Mouse (Mus musculus) spleen, adult 12 weeks (tissue): ENCODE results near the gene Alg12.

Experiments
- DNase-seq: peaks from one replicate; pipeline ENCODE4 v3.0.0; 2022; ENCODE audit warnings: low spot score

The Alg12 gene

DNA sequence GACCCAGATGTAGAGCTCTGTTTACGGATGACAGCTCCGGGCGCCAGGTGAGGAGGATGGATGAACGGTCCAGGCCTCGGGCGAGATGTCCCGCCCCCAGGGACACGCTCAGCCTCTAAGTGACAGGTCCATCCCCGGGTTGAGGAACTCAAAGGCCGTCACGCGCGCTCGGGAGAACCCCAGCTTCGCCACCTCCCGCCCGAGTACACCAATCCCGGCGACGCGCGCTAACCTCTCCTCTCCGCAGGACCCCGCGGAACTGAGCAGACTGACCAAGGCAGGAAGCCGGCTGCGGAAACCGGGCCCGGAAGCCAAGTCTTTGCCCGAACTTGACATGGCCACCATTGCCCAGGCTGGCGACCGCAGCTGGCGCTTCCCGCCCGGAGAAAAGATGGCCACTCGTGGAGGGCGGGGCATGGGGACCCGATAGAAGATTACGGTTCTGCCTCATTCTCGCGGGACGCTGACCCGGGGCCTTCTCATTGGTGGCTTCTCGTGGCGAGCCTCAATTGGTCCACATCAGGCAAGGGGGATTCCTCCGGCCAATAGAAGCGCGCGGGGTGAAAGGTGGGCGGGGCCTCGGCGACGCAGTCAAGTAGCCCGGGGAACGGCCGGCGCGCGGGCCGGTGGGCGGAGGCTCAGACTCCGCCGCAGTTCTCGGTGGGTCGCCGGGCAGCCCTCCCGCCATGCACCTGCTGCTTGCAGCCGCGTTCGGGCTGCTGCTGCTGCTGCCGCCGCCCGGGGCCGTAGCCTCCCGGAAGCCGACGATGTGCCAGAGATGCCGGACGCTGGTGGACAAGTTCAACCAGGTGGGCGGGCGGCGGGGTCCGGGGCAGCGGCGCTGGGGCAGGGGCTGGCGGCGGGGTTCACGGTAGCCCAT lies at the start of gene Alg12, which contains the start of gene Creld2:
TSS of gene Alg12 (minus strand) at position 293 of the 880 bp plus-strand sequence.
TSS of gene Creld2 (plus strand) at position 621 of the 880 bp plus-strand sequence.
- DNase-seq, result peak; percentile 99

DNA sequence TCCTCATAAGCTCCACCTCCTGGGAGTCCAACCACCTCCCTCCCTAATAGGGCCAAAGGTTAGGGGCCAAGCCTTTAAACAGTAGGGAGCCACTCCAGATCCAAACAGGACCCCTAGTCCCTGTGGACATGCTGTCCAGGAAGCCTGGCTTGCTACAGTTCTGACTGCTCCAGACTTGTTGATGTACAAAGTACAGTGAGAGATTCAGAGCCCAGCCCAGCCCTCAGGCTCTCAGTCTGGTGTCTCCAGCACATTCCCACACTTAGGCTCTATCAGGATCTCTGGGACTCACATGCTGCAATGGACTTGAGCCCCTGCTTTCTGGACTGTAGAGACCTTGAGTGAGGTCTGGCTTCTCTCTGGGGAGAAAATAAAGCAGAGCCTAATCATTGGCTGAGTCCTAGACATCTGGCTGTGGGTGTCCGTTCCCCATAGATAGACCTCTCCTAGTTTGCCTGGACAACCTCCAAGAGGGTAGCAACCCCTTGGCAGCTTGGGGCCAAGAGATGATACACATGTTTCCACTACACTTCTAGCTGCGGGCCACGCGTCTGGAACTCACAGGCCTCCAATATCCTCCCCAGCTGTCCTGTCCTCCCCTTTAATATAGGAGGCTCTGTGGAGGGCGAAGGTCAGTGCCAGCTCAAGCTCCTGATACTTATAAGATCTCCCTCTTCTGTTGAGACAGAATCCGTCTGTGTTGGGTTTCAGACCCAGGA lies 49.1 kb upstream of the Alg12 start:
- no peak for DNase-seq

GRCm38 (mm10) chr15:88867368-88868023 lies 48.4 kb upstream of the Alg12 start:
- no peak for DNase-seq

DNA sequence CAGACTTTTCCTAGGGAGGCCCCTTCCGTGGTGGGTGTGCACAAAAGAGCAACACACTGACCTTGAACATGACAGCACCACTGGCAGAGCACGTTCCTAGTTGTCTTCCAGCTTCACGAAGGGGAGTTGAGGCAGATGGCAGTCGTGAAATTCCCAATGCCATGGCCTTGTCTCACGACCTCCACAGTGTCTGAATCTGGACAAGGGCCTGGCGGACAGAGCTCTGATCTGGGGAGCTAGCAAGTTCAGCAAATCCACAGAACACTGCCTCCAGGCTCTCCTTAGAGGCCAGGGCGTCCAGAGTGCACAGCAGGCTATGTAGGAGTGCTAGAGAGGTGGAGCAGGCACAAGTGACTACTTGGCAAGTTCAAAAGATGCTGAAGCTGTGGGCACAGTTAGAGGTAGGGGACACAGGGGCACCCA lies 47.8 kb upstream of the Alg12 start:
- no peak for DNase-seq

DNA sequence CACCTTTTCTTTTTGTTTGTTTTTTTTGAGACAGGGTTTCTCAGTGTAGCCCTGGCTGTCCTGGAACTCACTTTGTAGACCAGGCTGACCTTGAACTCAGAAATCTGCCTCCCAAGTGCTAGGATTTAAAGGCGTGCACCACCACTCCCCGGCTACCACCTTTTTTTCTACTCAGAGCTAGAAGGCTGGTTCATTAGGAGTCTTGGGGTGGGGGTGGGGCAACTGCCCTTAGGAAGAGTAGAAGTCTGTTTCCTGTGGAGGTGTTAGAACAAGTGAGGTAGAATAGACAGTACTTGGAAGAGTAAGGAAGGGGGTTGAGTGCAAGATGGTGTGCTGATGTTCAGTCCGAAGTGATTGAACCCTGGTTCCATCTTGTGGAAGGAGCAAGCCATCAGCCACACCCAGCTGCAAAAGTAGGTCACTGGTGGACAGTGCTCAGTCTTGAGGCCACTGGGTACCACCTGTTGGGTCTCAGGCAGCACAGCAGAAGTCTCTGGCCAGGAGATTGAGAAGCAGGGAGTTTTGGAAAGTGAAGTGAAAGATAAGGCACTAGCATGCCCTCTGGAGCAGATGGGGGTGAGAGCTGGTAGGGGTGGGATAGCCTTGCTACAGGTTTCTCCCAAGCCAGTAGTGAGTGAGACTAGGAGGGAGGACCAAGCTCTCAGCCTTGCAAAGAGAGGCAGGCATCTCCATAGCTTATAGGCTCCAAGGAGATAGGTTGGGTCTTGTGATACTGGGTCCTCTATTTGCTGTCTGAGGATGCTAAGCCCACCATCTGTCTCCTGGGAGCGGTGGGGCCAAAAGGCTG lies 47.0 kb upstream of the Alg12 start:
- DNase-seq, result no peak

DNA sequence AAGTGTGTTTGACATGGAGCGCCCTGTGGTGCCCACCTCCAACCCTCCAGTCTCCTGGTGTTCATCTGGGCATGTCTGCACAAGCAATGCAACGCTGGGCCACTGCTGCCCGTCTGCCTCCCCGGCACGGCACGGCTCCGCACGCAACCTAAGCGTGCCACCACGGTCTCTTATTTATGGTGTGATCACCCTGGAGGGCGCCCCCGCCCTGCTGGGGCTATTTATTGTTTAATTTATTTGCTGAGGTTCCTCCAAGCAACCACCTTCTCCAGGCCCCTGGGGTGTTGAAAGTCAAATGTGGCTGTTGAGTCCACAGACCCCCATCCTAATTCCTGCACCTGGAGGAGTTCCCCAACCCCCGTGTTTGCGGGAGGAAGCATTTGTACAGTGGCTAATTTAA lies 45.9 kb upstream of the Alg12 start:
- DNase-seq, result no peak

GRCm38 (mm10) chr15:88864270-88865030 lies 45.3 kb upstream of the Alg12 start:
- no peak for DNase-seq

GRCm38 (mm10) chr15:88863695-88864231 lies 44.6 kb upstream of the Alg12 start:
- DNase-seq, result peak; percentile 33

DNA sequence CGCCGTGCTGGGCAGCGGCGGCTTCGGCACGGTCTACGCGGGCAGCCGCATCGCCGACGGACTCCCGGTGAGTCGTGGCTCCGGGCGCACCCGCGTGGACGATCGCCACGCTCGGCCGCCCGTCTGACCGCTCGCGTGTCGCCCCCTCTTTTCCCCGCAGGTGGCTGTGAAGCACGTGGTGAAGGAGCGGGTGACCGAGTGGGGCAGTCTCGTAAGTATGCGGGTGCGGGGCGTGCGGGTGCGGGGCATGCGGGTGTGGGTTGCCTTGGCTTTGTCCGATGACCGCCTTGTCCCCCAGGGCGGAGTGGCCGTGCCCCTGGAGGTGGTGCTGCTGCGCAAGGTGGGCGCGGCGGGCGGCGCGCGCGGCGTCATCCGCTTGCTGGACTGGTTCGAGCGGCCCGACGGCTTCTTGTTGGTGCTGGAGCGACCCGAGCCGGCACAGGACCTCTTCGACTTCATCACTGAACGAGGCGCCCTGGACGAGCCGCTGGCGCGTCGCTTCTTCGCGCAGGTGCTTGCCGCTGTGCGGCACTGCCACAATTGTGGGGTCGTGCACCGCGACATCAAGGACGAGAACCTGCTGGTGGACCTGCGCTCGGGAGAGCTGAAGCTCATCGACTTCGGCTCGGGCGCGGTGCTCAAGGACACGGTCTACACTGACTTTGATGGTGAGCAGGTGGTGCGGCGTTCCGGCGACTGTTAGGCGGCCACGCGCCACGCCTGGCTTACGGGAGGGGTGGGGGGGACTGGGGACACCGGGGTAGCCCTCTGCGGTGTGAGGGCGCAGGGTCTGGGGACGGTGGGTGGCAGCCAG lies 44.0 kb upstream of the Alg12 start:
- peak; percentile 31 for DNase-seq

DNA sequence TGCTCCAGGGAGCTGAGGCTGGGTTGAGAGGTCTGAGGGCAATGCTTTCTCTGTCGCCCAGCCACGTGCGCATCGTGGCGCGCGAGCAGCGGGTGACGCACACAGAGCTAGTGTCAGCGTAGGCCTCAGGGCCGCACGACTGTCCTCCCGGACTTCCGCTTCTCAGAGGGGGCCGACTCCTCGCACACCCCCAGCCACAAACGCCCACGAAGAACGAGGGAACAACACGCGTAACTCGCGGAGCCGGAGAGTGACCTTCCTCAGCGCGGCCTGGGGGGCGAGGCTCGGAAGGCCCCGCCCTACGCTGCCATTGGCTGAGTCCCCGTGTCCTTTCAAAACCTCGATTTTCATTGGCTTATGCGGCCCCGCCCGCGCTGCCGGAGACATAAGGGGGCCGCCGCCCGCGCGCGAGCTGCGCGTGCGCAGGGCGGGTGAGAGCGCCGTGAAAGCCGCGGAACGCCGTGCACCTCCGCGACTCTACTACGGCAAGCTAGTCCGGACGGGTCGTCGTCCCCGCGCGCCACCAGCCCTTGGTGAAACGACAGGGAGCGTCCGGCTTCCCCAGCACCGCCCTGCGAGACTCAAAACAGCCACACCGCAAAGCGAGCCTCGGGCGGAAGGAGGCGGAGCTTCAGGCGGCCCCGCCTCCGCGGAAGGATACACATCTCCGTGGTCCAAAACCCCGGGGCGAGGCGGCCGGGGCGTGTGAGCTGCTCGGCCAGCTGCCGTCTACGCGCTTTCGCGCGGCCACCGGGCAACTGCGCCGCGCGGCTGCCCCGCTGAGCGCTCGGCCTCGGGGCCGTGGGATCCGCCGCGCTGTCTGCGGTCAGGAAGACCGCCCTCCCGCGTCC lies 42.9 kb upstream of the Alg12 start, which contains the start of gene Pim3:
TSS of gene Pim3 (plus strand) at position 415 of the 851 bp plus-strand sequence.
- DNase-seq, result peak; percentile 87

DNA sequence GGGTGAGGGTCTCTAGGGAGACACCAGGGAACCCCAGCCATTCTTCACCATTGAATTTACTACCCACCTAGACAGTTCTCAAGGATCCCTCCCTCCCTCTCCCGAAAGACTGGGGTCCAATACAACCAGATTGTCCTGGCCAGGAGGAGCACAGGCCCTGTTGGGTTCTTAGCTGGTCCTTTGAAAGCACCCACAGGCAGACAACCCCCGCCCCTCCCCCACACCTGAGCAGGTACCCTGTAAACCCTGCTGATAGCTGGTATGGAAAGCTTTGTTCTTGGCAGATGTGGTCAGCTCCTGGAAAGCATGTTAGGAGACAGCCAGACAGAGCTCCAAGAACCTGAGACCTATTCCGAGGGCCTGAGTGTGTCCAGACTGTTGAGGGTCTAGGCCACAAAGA lies 41.7 kb upstream of the Alg12 start:
- DNase-seq, result no peak

DNA sequence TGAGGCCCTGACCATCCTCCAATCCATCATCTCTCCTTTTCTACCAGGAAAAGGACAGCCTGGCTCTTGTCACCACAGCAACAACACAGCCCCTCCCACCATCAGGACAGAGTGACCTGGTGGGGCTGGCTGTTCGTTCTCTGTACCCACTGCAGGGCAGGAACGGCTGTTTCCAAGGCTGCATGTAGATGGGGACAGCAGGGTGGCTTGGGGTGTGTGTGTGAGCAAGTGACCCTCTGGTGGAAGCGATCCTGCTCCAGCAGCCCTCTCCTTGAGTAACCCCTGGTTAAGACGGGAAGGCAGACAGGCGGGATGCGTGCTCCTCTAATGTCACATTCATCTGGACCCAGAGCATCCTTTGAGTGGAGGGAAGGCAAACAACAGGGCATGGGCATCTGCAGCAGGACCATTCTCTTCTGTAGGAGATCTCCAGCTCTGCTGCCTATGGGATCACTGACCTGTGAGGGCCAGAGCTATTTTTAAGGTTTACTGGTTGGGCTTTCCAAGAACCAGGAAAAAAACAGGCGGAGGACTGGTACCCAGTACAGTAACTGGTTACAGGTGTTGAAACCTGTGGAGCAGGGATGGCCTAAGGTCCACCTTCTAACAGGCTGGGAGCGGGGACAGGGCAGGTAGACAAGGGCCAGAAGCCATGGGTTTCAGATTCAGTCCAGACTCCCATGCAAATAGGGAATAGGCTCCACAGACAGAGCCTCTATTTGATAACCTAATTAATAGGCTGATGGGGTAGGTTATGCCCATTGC lies 40.3 kb upstream of the Alg12 start:
- no peak for DNase-seq

GRCm38 (mm10) chr15:88858707-88859106 lies 39.6 kb upstream of the Alg12 start:
- no peak for DNase-seq

DNA sequence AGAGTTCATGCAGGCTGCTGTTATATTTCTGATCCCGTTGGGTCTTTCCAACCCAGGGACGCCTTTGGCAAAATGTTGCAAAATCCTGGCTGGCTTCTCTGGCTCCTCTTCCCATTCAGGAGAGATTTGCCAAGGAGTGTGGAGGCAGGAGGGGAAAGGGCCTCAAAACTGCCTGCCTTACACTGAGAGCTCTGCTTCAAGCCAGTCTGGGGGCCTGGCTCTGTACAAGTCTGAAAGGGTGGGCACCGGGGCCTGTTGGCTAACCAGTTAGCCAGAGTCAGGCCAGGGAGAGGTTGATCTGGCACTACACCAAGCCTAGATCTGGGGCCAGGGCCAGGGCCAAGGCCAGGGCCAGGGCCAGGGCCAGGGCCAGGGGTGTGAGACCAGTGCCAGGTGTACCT lies 39.0 kb upstream of the Alg12 start:
- no peak for DNase-seq

DNA sequence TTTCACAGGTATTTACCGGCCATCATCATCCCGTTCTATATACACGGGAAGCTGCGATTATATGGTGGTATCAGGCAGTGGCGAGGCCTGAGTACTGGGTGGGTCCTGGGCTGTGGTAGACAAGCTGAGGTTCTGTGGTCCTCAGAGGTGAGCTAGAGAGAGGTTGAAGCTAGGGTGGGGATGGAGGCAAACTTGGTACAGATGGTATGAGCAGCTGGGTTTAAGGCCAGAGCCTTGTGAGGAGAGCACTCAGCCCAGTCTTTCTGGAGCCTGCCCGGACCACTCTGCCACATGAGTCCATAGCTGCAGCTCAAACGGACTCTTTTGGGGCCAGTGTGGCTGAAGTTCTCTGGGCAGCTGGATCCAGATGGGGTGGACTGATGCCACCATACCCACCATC lies 38.2 kb upstream of the Alg12 start:
- DNase-seq, result no peak

- no peak for DNase-seq
Observed at GRCm38 (mm10) chr15:88856613-88857012, 37.5 kb upstream of the Alg12 start.

GRCm38 (mm10) chr15:88855896-88856417 lies 36.8 kb upstream of the Alg12 start:
- DNase-seq, result no peak
